Mouse (Mus musculus) CH12.LX (cell line): ENCODE measurements around the gene St6galnac4.

Experiments used
- CTCF ChIP-seq, 2 experiments: IDR thresholded peaks in 1 of 2; conservative IDR thresholded peaks in 1 of 2; 2 replicates each; pipeline ENCODE4 v1.5.1; 2011 to 2012; ENCODE audit warnings: low read depth in 2 of 2, low read length in 2 of 2, improper control_type of control experiment in 1 of 2, inconsistent platforms in 1 of 2, mild to moderate bottlenecking in 1 of 2, moderate library complexity in 1 of 2
- E2F4 ChIP-seq: IDR thresholded peaks from 2 replicates; pipeline ENCODE4 v1.6.1; 2011; ENCODE audit warnings: low read depth, low read length, improper control_type of control experiment; ENCODE audit not compliant: insufficient replicate concordance
- ELF1 ChIP-seq: IDR thresholded peaks from 2 replicates; pipeline ENCODE4 v1.6.1; 2014; ENCODE audit warnings: low read depth, mild to moderate bottlenecking, inconsistent platforms, low read length, improper control_type of control experiment
- EP300 ChIP-seq: IDR thresholded peaks from 2 replicates; pipeline ENCODE4 v1.6.1; 2011; ENCODE audit warnings: low read length, improper control_type of control experiment
- GABPA ChIP-seq: IDR thresholded peaks from 2 replicates; pipeline ENCODE4 v1.6.1; 2012; ENCODE audit warnings: low read depth, low read length, improper control_type of control experiment, inconsistent platforms; ENCODE audit not compliant: insufficient replicate concordance
- IRF4 ChIP-seq: IDR thresholded peaks from 2 replicates; pipeline ENCODE4 v1.6.1; 2014; ENCODE audit warnings: low read depth, mild to moderate bottlenecking, inconsistent platforms, low read length, improper control_type of control experiment
- MXI1 ChIP-seq: IDR thresholded peaks from 2 replicates; pipeline ENCODE4 v1.6.1; 2011; ENCODE audit warnings: mild to moderate bottlenecking, low read depth, low read length, improper control_type of control experiment
- POLR2A ChIP-seq: IDR thresholded peaks from 2 replicates; pipeline ENCODE4 v1.6.1; 2011; ENCODE audit warnings: low read depth, mild to moderate bottlenecking, improper control_type of control experiment, low read length
- POLR2AphosphoS2 ChIP-seq: IDR thresholded peaks from 2 replicates; pipeline ENCODE4 v1.6.1; 2011; ENCODE audit warnings: low read depth, low read length, improper control_type of control experiment
- SMC3 ChIP-seq: IDR thresholded peaks from 2 replicates; pipeline ENCODE4 v1.6.1; 2011; ENCODE audit warnings: low read depth, low read length, improper control_type of control experiment
- TBP ChIP-seq: conservative IDR thresholded peaks from 2 replicates; pipeline ENCODE4 v1.6.1; 2011; ENCODE audit warnings: low read depth, low read length, improper control_type of control experiment
- UBTF ChIP-seq: IDR thresholded peaks from 2 replicates; pipeline ENCODE4 v1.6.1; 2012; ENCODE audit warnings: low read depth, mild to moderate bottlenecking, inconsistent platforms, low read length, improper control_type of control experiment, moderate library complexity
- ZC3H11A ChIP-seq: IDR thresholded peaks from 2 replicates; pipeline ENCODE4 v1.6.1; 2012; ENCODE audit warnings: low read depth, mild to moderate bottlenecking, inconsistent platforms, low read length, improper control_type of control experiment
- ZNF384 ChIP-seq: IDR thresholded peaks from 2 replicates; pipeline ENCODE4 v1.6.1; 2012; ENCODE audit warnings: low read depth, low read length, improper control_type of control experiment, inconsistent platforms

GRCm38 (mm10) chr2:32610610-32611229 is 23.8 kb downstream of the St6galnac4 start:
- TF ChIP-seq ELF1: no peak
- no peak for TF ChIP-seq POLR2A
- TF ChIP-seq E2F4: no peak
- TF ChIP-seq UBTF: no peak
- no peak for TF ChIP-seq GABPA
- no peak for TF ChIP-seq MXI1
- TF ChIP-seq EP300: no peak
- TF ChIP-seq TBP: no peak
- peak; percentile 22 to 76; a peak in 3 of 4 replicates for TF ChIP-seq CTCF (conservative IDR thresholded peaks at IDR 0.05 in 1 of 2, IDR thresholded peaks at IDR 0.05 in 1 of 2; ENCODE audit: low read depth in 2 of 2, low read length in 2 of 2)
- no peak for TF ChIP-seq ZNF384
- TF ChIP-seq POLR2AphosphoS2: no peak
- TF ChIP-seq SMC3: peak; percentile 43
- no peak for TF ChIP-seq ZC3H11A
- TF ChIP-seq IRF4: no peak
